In the genomic region with DNA sequence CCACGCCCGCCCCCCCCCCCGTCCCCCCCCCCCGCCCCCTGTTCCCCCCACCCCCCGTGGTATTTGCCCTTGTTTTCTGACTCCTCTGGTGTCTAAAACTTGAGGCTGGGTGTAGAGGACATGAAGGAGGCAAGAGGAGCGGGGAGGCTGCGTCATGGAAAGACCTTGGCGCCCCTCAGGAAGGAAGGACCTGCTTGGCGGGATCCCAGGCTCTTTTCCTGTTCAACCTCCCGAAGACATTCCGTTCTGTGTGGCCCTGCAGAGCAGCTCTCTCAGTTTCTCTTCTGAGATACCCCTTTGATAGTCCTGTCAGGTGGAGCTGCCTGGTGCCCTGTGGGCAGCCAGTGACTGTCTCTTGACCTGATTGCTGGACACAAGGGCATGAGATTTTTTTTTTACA, we compare ENCODE assay signal across 10 mouse cellular contexts. TPM values are rescaled to one million over a fixed set of nuclear protein-coding genes. Genes with fewer than 3 reads are reported as not detected.
DNase-seq lines count a peak whose midpoint lies in the region; ATAC-seq and TF ChIP-seq lines count a peak whose summit lies in the region.
"Had no signal": no experiment of that assay in that cellular context is flagged by ENCODE, and none has a peak within 500 bp of the region (broad histone marks: within the 10 kb centered on the region; RNA-seq: fewer than 3 reads in every experiment).

No protein-coding gene starts in this region.

- H3K27me3 ChIP-seq in heart, embryonic 15.5 days, result peaks cover 5% of the 10 kb centered on the region; the same call in 1 of the 2 replicates
- 0 out of 2 replicates have a peak, but pooled peaks cover 5% of the 10 kb centered on the region for H3K27me3 ChIP-seq in hindbrain, postnatal 0 days (ENCODE audit: insufficient read depth, low read length)

- no peak for TF ChIP-seq CTCF in hindbrain, postnatal 0 days (IDR thresholded peaks at IDR 0.05; ENCODE audit: low read depth)

- 0 out of 2 replicates have a peak, but pooled peaks cover 7% of the 10 kb centered on the region for H3K4me1 ChIP-seq in heart, embryonic 15.5 days (replicated peaks)
- H3K4me1 ChIP-seq in hindbrain, postnatal 0 days (ENCODE audit: insufficient read depth, low read length), result no peaks in the 10 kb centered on the region

- no peaks in the 10 kb centered on the region for H3K9me3 ChIP-seq in heart, embryonic 15.5 days (replicated peaks)
- no peaks in the 10 kb centered on the region for H3K9me3 ChIP-seq in hindbrain, postnatal 0 days (ENCODE audit: low read length)

- 45% methylated on average over 10 of the region's 11 CpGs for WGBS in heart, embryonic 15.5 days
- WGBS in hindbrain, postnatal 0 days, result 76% methylated on average over 7 of the region's 11 CpGs

- H3K4me3 ChIP-seq in heart, embryonic 15.5 days, result no peak overlapping the region
- H3K4me3 ChIP-seq in hindbrain, postnatal 0 days (ENCODE audit: low read length), result no peak overlapping the region

- H3K4me2 ChIP-seq in heart, embryonic 15.5 days, result peak overlapping the region; percentile 16
- H3K4me2 ChIP-seq in hindbrain, postnatal 0 days (ENCODE audit: low read depth, low read length), result no peak overlapping the region

- peak overlapping the region; percentile 49 for H3K27ac ChIP-seq in heart, embryonic 15.5 days
- H3K27ac ChIP-seq in hindbrain, postnatal 0 days, result no peak overlapping the region

- peak; percentile 86 for ATAC-seq in heart, embryonic 15.5 days (replicated peaks; ENCODE audit: insufficient number of reproducible peaks, insufficient read depth, low FRiP score, low read depth)
- ATAC-seq in hindbrain, postnatal 0 days, result no peak
- ATAC-seq: forebrain, embryonic 16.5 days had no signal

- H3K9ac ChIP-seq in heart, embryonic 15.5 days, result no peak overlapping the region
- H3K9ac ChIP-seq in hindbrain, postnatal 0 days (replicated peaks; ENCODE audit: low read length), result no peak overlapping the region

- no peaks in the 10 kb centered on the region for H3K36me3 ChIP-seq in heart, embryonic 15.5 days
- H3K36me3 ChIP-seq in hindbrain, postnatal 0 days (ENCODE audit: insufficient read depth, low read length), result no peaks in the 10 kb centered on the region

- DNase-seq in 416B (ENCODE audit: low read depth), result peak; percentile 59
- DNase-seq in adrenal gland, postnatal 25 days, result peak; percentile 54
- DNase-seq in kidney, postnatal 10 days, result peak; percentile 83
- DNase-seq in hindbrain, postnatal 0 days (ENCODE audit: low spot score), result no peak
- DNase-seq in cerebellum, postnatal 25 days, result no peak
- no peak for DNase-seq in ovary, adult 18-20 months (ENCODE audit: low spot score)
- DNase-seq in Muller cell, postnatal 12 days (ENCODE audit: inconsistent ontology term), result no peak
- DNase-seq: thymus, postnatal 25 days had no signal

RNA-seq across cellular contexts. Expression of a gene that starts 7.0 kb away (rescaled TPM):
- total RNA-seq in adrenal gland, postnatal 25 days (2021), result 13.6 and 15.2 TPM in 2 replicates
- polyA plus RNA-seq in heart, embryonic 15.5 days (2015; fragmentation: Nextera tagmentation; extraction: Ambion mirVana), result 11.3 and 15.8 TPM in 2 replicates
- 10.9 and 16.1 TPM in 2 replicates for total RNA-seq in hindbrain, postnatal 0 days (2014; rRNA removed)
- 5.4 and 6.1 TPM in 2 replicates for polyA plus RNA-seq in hindbrain, postnatal 0 days (2015; fragmentation: Nextera tagmentation; extraction: Ambion mirVana)

RNA-seq across cellular contexts. Expression of a gene that starts 45.4 kb away (rescaled TPM):
- 0.38 TPM in 1 of 2 replicates, not detected in the other for total RNA-seq in adrenal gland, postnatal 25 days (2021)
- 0.52 and 3.7 TPM in 2 replicates for polyA plus RNA-seq in heart, embryonic 15.5 days (2015; fragmentation: Nextera tagmentation; extraction: Ambion mirVana)
- 0.25 and 0.42 TPM in 2 replicates for total RNA-seq in hindbrain, postnatal 0 days (2014; rRNA removed)
- 0.33 and 0.47 TPM in 2 replicates for polyA plus RNA-seq in hindbrain, postnatal 0 days (2015; fragmentation: Nextera tagmentation; extraction: Ambion mirVana)

Comparison
In these comparisons a context has a peak if more than half of its experiments do, and no peak if none do; other contexts are left out.
1. DNase-seq: peak in 416B (single experiment), adrenal gland, postnatal 25 days (single experiment) and kidney, postnatal 10 days (single experiment); none in hindbrain, postnatal 0 days (single experiment), cerebellum, postnatal 25 days (0 of 2), ovary, adult 18-20 months (single experiment) and Muller cell, postnatal 12 days (single experiment).